Mouse (Mus musculus) intestine, embryonic 15.5 days (tissue): ENCODE measurements around the gene Rhebl1. TPM values are rescaled to one million over a fixed set of nuclear protein-coding genes. Genes with fewer than 3 reads are reported as not detected.

Source experiments
- ATAC-seq: fragments of 200-750 bp; cut with Nextera tagmentation; 2 replicates; pipeline ENCODE4 v1.8.0; 2017; ENCODE audit warnings: moderate TSS enrichment, moderate library complexity
- H3K27ac ChIP-seq: fragments of 300-500 bp; sonication (generic); 2 replicates; pipeline ENCODE4 v1.5.1; 2015; ENCODE audit warnings: mild to moderate bottlenecking, inconsistent platforms
- H3K27me3 ChIP-seq: fragments of 300-500 bp; sonication (generic); replicated peaks from 2 replicates; pipeline ENCODE4 v1.6.1; 2015; ENCODE audit warnings: inconsistent platforms
- H3K36me3 ChIP-seq: fragments of 300-500 bp; sonication (generic); 2 replicates; pipeline ENCODE4 v1.6.1; 2015; ENCODE audit warnings: inconsistent platforms
- H3K4me1 ChIP-seq: fragments of 300-500 bp; sonication (generic); replicated peaks from 2 replicates; pipeline ENCODE4 v1.6.1; 2015; ENCODE audit warnings: inconsistent platforms
- H3K4me2 ChIP-seq: fragments of 300-500 bp; sonication (generic); replicated peaks from 2 replicates; pipeline ENCODE4 v1.6.1; 2015; ENCODE audit warnings: mild to moderate bottlenecking, inconsistent platforms
- H3K4me3 ChIP-seq: fragments of 300-500 bp; sonication (generic); replicated peaks from 2 replicates; pipeline ENCODE4 v1.5.1; 2015; ENCODE audit warnings: inconsistent platforms
- H3K9ac ChIP-seq: fragments of 300-500 bp; sonication (generic); 2 replicates; pipeline ENCODE4 v1.6.1; 2015; ENCODE audit warnings: inconsistent platforms
- H3K9me3 ChIP-seq: fragments of 300-500 bp; sonication (generic); 2 replicates; pipeline ENCODE4 v1.6.1; 2016; ENCODE audit warnings: inconsistent platforms
- WGBS: fragments of 180-500 bp; shearing (Covaris S2); methylation state at CpG from one replicate; pipeline ENCODE4 v1.1.7; 2015; 5-methylcytosine and 5-hydroxymethylcytosine counted together
- polyA plus RNA-seq: library from polyadenylated mRNA; unstranded; fragments of >200 nt; fragmentation: Nextera tagmentation; extraction: Ambion mirVana; gene quantifications from 2 replicates; pipeline ENCODE4 v1.2.1, GENCODE M21; 2015

Gene Rhebl1
- polyA plus RNA-seq, 1 experiment from 2014 or later = 12.5 TPM

DNA sequence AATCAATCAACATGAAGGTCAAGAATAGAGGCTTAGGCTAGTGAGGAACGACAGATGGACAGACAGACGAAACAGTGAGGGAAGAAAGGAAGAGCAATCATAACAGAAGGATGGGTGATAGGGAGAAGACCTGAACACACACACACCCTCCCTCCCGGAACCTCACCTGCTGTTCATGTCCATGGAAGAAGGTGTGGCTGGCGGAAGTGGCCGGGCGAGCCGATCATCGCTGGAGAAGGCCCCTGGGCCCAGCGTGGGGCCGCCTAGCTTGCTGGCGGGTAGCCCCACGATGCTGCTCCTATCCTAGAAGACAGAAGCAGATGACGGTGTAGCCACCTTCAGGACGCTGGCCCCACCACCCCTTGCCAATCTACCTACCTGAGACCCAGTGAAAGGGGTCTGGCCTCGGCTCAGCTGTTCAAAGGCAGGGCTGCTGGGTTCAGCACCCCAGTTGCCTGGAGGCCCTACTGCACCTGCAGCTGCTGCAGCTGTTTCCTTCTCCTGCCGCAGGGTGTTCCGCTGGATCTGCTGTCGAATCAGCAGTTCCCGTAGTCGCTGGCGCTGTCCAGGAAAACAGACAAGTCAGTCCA lies 43.0 kb downstream of the Rhebl1 start:
- Histone ChIP-seq H3K4me3 (no peak overlapping the region), H3K4me2 (no peak overlapping the region), H3K4me1 (no peaks in the 10 kb centered on the region), H3K36me3 (peaks cover 87% of the 10 kb centered on the region), H3K9me3 (no peaks in the 10 kb centered on the region), H3K9ac (no peak overlapping the region), H3K27me3 (no peaks in the 10 kb centered on the region), H3K27ac (no peak overlapping the region)
- 83% methylated on average over 21 of the region's 21 CpGs for WGBS
- ATAC-seq = peak; percentile 58

- Histone ChIP-seq H3K9ac (no peak overlapping the region), H3K4me3 (no peak overlapping the region), H3K4me1 (no peaks in the 10 kb centered on the region), H3K27ac (no peak overlapping the region), H3K4me2 (no peak overlapping the region), H3K36me3 (peaks cover 88% of the 10 kb centered on the region), H3K9me3 (no peaks in the 10 kb centered on the region), H3K27me3 (no peaks in the 10 kb centered on the region)
- peak; percentile 37 for ATAC-seq
- 87% methylated on average over 14 of the region's 14 CpGs for WGBS
Observed at GRCm38 (mm10) chr15:98850668-98851067, 43.7 kb downstream of the Rhebl1 start.

DNA sequence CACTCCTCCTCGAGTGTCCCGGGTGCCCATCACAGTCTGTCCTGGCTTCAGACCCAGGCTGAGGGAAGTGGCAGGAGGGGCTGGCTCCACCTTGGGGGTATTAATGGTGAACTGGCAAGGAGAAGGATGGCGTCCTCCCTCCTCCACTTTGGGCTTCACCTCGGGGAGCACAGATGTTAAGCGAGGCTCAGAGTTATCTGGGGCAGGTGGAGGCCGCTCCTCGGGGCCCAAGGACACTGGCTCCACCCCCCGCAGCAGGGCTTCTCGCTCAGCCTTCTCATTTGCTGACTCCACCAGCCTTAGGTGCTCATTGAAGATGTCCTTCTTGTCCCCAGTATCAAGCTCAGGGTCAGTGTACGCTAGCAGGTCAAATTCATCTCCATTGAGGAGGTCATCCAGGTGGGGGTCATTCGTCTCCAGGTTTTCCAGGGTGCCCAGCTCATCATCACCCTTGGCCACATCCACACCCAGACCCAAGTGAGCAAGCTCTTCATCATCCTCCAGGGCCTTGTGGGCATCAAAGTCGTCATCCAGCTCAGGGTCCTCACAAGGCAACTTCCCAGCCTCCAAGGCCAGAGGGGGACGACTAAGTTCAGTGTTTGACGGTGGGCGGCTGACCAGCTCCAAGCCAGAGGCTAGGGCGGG lies 44.3 kb downstream of the Rhebl1 start:
- no peak for ATAC-seq
- 85% methylated on average over 16 of the region's 16 CpGs for WGBS

DNA sequence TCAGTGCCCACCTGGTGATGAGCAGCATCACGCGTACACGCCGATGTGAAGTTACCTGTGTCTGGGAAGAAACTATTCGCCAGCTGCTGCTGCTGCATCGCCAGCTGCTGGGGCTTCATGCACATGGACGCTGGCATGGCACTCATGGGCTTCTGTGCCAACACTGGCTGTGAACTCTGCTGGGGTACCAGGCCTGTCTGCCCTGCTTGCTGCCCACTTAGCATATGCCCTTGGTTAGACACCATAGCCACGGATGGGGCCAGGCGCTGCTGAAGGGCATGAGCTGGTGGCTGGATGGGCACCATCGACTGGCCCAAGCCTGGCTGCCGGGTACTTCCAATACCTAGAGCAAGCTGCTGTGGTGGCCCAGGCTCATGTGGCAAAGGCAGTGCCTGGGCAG lies 45.2 kb downstream of the Rhebl1 start:
- Histone ChIP-seq H3K27ac (no peak overlapping the region), H3K9me3 (no peaks in the 10 kb centered on the region), H3K4me3 (no peak overlapping the region), H3K9ac (no peak overlapping the region), H3K4me2 (no peak overlapping the region), H3K36me3 (peaks cover 88% of the 10 kb centered on the region), H3K27me3 (no peaks in the 10 kb centered on the region), H3K4me1 (no peaks in the 10 kb centered on the region)
- ATAC-seq = no peak
- 96% methylated on average over 11 of the region's 11 CpGs for WGBS

More for the DNA sequence above, 44.3 kb downstream of the Rhebl1 start:
- H3K27ac ChIP-seq = no peak overlapping the region
- peaks cover 88% of the 10 kb centered on the region for H3K36me3 ChIP-seq
- no peaks in the 10 kb centered on the region for H3K27me3 ChIP-seq
- H3K4me3 ChIP-seq = no peak overlapping the region
- H3K9ac ChIP-seq = no peak overlapping the region
- no peaks in the 10 kb centered on the region for H3K9me3 ChIP-seq
- H3K4me1 ChIP-seq = no peaks in the 10 kb centered on the region
- no peak overlapping the region for H3K4me2 ChIP-seq

DNA sequence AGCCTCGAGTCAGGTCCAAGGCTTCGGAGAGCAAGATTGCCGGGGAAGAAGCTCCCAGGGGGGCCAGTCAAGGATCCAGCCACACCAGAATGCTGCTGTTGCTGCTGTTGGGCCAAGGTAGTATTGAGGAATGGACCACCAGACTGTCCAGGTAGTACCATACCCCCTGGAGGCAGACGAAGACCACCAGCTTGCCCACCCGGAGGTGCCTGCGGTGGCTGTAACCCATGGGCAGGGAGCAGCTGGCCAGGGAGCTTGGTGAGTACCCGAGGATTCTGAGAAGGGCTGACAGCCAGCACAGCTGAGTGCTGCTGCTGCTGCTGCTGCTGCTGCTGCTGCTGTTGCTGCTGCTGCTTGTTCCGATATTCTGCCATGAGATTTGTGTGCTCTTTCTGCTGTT lies 48.2 kb downstream of the Rhebl1 start:
- WGBS = 87% methylated on average over 8 of the region's 8 CpGs
- H3K9ac ChIP-seq = no peak overlapping the region
- no peak overlapping the region for H3K27ac ChIP-seq
- H3K4me3 ChIP-seq = no peak overlapping the region
- ATAC-seq = no peak
- H3K4me1 ChIP-seq = no peaks in the 10 kb centered on the region
- peaks cover 88% of the 10 kb centered on the region for H3K36me3 ChIP-seq
- no peak overlapping the region for H3K4me2 ChIP-seq
- H3K9me3 ChIP-seq = no peaks in the 10 kb centered on the region
- H3K27me3 ChIP-seq = no peaks in the 10 kb centered on the region

DNA sequence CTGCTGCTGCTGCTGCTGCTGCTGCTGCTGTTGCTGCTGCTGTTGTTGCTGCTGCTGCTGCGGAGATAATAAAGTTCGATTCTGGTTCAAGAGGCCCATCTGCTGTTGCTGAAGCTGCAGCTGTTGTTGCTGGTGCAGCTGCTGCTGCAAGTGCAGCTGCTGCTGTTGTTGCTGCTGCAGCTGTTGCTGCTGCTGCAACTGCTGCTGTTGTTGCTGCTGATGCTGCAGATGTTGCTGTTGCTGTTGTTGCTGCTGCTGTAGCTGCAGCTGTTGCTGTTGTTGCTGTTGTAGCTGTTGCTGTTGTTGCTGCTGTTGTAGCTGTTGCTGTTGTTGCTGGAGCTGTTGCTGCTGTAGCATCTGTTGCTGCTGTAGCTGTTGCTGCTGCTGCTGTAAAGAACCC lies 49.2 kb downstream of the Rhebl1 start:
- no peak for ATAC-seq
- Histone ChIP-seq H3K9ac (no peak overlapping the region), H3K4me1 (no peaks in the 10 kb centered on the region), H3K4me2 (no peak overlapping the region), H3K36me3 (peaks cover 93% of the 10 kb centered on the region), H3K27me3 (no peaks in the 10 kb centered on the region), H3K9me3 (no peaks in the 10 kb centered on the region), H3K27ac (no peak overlapping the region), H3K4me3 (no peak overlapping the region)
- WGBS = 96% methylated on average over 2 of the region's 2 CpGs

DNA sequence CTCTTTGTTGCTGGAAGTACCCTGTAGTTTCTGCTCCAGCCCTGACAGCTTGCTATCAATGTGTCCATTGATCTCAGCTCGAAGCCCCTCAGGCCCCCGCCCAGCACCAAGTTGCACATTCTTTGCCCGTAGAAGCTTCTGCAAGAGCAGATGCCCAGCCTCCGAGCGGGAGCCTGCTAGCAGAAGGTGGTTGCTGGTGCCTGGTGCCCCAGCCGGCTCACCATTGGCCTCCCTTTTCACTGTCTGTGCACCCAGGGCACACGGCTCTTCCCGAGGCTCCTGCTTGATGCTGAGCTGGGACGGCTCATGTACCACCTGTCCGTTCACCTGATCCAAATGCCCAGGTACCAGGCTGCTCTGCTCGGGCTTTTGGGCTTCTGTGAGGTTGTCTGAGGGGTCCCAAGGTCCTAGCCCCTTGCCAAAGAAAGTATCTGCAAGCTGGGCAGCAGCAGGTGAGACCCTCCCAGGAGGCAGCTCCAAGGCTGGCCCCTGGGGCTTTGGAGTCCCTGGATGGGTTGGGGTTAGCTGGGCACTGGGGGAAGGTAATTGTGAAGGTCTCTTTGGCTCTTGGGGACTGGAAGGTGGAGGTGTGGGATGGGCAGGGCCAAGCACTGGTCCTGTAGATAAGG lies 50.6 kb downstream of the Rhebl1 start:
- Histone ChIP-seq H3K36me3 (peaks cover 92% of the 10 kb centered on the region), H3K27me3 (no peaks in the 10 kb centered on the region), H3K9me3 (no peaks in the 10 kb centered on the region), H3K4me2 (no peak overlapping the region), H3K4me3 (no peak overlapping the region), H3K27ac (no peak overlapping the region), H3K9ac (no peak overlapping the region), H3K4me1 (no peaks in the 10 kb centered on the region)
- WGBS = 85% methylated on average over 11 of the region's 11 CpGs
- no peak for ATAC-seq

DNA sequence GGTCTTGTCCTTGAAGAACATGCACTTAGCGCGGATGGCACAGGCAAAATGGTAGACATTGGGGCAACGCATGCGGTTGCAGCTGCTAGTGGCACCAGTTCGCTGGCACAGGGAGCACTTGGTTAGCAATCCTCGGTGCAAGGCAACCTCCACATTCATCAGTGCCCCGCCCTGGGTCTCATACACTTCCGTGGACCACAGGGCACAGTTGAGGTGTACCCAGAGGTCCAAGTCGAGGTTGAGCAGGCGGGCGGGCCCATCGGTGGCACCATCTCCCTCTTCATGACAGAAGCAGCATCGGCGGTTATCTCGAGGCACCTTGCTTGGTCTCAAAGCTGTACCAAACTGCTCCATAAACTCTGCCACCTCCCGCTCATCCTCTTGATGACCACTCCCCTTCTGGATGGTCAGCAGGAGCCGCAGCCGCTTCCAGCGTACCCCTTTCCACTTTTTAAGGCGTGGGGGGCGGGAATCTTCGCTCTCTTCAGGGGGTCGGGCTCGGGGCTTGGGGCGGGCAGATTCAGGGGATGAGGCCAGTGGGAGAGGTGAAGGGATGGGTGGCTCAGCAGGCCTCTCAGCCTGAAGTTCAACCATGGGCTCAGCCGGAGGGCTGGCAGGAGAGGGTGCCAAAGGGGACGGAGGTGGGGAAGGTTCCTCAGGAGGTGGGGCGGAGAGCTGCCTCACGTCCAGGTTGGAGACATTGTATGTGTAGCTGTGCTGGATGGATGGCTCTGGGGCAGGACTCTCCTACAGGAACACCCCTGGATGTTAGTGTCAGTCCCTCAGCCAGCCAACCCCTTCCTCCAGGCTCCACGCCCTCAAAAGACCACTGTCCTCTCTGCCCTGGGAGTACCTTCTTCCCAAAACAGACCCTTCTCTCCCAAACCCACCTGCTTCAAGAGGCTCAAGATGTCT lies 54.4 kb downstream of the Rhebl1 start:
- H3K4me1 ChIP-seq = no peaks in the 10 kb centered on the region

GRCm38 (mm10) chr15:98839161-98839560 lies 55.2 kb downstream of the Rhebl1 start:
- Histone ChIP-seq H3K27ac (no peak overlapping the region), H3K9me3 (no peaks in the 10 kb centered on the region), H3K9ac (no peak overlapping the region), H3K36me3 (peaks cover 86% of the 10 kb centered on the region), H3K27me3 (no peaks in the 10 kb centered on the region), H3K4me1 (no peaks in the 10 kb centered on the region), H3K4me3 (no peak overlapping the region), H3K4me2 (no peak overlapping the region)
- no peak for ATAC-seq
- whole genome bisulfite sequencing = 96% methylated on average over 14 of the region's 14 CpGs

More for the DNA sequence above, 54.4 kb downstream of the Rhebl1 start:
- WGBS = 96% methylated on average over 30 of the region's 30 CpGs
- H3K27ac ChIP-seq = no peak overlapping the region
- H3K36me3 ChIP-seq = peaks cover 86% of the 10 kb centered on the region
- H3K9ac ChIP-seq = no peak overlapping the region
- no peaks in the 10 kb centered on the region for H3K27me3 ChIP-seq
- no peaks in the 10 kb centered on the region for H3K9me3 ChIP-seq
- H3K4me3 ChIP-seq = no peak overlapping the region
- no peak overlapping the region for H3K4me2 ChIP-seq
- no peak for ATAC-seq

- 74% methylated on average over 4 of the region's 4 CpGs for WGBS
- H3K4me3 ChIP-seq = no peak overlapping the region
- no peaks in the 10 kb centered on the region for H3K9me3 ChIP-seq
- no peak overlapping the region for H3K27ac ChIP-seq
- H3K9ac ChIP-seq = no peak overlapping the region
- peaks cover 77% of the 10 kb centered on the region for H3K36me3 ChIP-seq
- ATAC-seq = no peak
- no peaks in the 10 kb centered on the region for H3K4me1 ChIP-seq
- no peak overlapping the region for H3K4me2 ChIP-seq
- H3K27me3 ChIP-seq = no peaks in the 10 kb centered on the region
Observed at GRCm38 (mm10) chr15:98837743-98838103, 56.6 kb downstream of the Rhebl1 start.

DNA sequence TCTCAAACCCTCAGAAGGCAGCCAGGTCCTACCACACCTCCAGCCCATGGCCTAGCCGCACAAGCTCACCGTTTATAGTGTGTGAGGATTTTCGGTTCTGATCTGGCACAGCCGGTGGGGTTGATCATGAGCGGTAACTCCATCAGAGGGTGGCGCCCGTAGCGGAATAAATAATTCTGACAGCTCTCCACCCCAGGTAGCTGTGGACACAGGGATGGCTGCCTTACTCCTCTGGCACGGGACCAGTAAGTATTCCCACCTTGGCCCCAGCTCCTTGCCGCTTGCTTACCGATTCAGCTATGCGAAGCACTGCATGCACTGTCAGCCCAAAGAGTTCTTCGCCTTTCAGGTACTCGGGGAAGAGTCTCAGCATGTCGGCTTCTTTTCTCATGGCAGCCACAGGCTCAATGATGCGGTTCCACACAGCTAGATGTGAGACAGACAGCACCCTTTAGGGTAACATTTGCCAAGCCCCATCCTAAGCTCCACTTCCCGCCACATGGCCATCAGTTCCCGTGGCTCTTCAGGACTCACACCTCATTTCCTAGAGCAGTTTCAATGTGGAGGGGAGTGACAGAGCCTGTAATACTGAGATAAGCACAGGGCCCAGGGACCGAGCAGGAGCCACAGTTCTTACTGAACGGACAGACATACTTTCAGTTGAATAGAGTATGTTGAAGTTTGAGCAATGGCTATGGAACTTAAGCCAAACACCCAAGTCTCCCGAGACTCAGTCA lies 57.2 kb downstream of the Rhebl1 start:
- Histone ChIP-seq H3K27me3 (no peaks in the 10 kb centered on the region), H3K9ac (no peak overlapping the region), H3K4me2 (no peak overlapping the region), H3K4me3 (no peak overlapping the region), H3K9me3 (no peaks in the 10 kb centered on the region), H3K4me1 (peaks cover under 1% of the 10 kb centered on the region; the same call in 1 of the 2 replicates), H3K27ac (no peak overlapping the region), H3K36me3 (peaks cover 72% of the 10 kb centered on the region)
- WGBS = 90% methylated on average over 21 of the region's 21 CpGs
- ATAC-seq = no peak

DNA sequence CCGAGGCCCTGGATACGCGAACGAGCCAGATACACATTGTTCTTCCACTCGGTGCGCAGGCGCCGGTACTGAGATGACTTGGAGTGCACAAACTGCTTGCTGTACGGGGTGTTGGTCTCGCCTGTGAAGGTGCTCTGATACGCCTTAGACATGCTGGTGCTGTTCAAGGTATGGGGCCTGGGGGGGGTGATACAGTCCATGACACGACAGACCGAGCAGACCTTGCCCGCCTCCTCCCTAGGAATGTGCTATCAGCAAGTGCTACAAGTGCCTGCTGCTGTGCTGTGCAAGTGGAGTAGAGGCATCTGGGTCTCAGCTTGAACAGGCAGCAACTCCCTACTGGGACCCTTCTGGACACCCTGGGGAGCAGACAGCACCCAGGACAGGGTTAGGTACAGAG lies 59.0 kb downstream of the Rhebl1 start:
- no peak for ATAC-seq
- Histone ChIP-seq H3K4me3 (no peak overlapping the region), H3K27ac (no peak overlapping the region), H3K4me1 (peaks cover 2% of the 10 kb centered on the region; the same call in 1 of the 2 replicates), H3K9ac (no peak overlapping the region), H3K27me3 (no peaks in the 10 kb centered on the region), H3K36me3 (peaks cover 55% of the 10 kb centered on the region), H3K4me2 (no peak overlapping the region), H3K9me3 (no peaks in the 10 kb centered on the region)
- 88% methylated on average over 14 of the region's 14 CpGs for WGBS
